Mouse (Mus musculus) myocyte (in vitro differentiated cells): ENCODE measurements around the gene Ccni. TPM values are rescaled to one million over a fixed set of nuclear protein-coding genes. Genes with fewer than 3 reads are reported as not detected.

Source experiments
- H3K27me3 ChIP-seq: one replicate; pipeline ENCODE4 v1.6.1; 2011; ENCODE audit not compliant: control insufficient read depth, insufficient read depth, insufficient read length
- H3K36me3 ChIP-seq: one replicate; pipeline ENCODE4 v1.6.1; 2011; ENCODE audit not compliant: control insufficient read depth, insufficient read depth
- H3K4me2 ChIP-seq: one replicate; pipeline ENCODE4 v1.6.1; 2011; ENCODE audit warnings: low read depth, control low read depth
- H3K4me3 ChIP-seq: one replicate; pipeline ENCODE4 v1.5.1; 2011; ENCODE audit warnings: mild to moderate bottlenecking, control low read depth, moderate library complexity
- H3K79me2 ChIP-seq: one replicate; pipeline ENCODE4 v1.6.1; 2011; ENCODE audit not compliant: control insufficient read depth, insufficient read depth
- H3ac ChIP-seq: one replicate; pipeline ENCODE4 v1.6.1; 2011; ENCODE audit not compliant: control insufficient read depth, insufficient read length
- CEBPB ChIP-seq: IDR thresholded peaks from 2 replicates; pipeline ENCODE4 v1.6.1; 2011; ENCODE audit warnings: mild to moderate bottlenecking, moderate library complexity; ENCODE audit not compliant: poor library complexity, insufficient read depth, severe bottlenecking
- E2F4 ChIP-seq: IDR thresholded peaks from one replicate; pipeline ENCODE4 v1.6.1; 2011; ENCODE audit warnings: mild to moderate bottlenecking, control low read depth, moderate library complexity; ENCODE audit not compliant: insufficient read depth
- MAX ChIP-seq: IDR thresholded peaks from one replicate; pipeline ENCODE4 v1.6.1; 2011; ENCODE audit warnings: low read depth, mild to moderate bottlenecking, control low read depth
- MYOD1 ChIP-seq, 3 experiments: IDR thresholded peaks; one replicate each; pipeline ENCODE4 v1.6.1; 2011; ENCODE audit warnings: control low read depth in 2 of 3, low read depth in 2 of 3, mild to moderate bottlenecking in 2 of 3, moderate library complexity in 1 of 3; ENCODE audit not compliant: insufficient read length in 2 of 3, control insufficient read depth in 1 of 3
- MYOG ChIP-seq, 3 experiments: IDR thresholded peaks; one replicate each; pipeline ENCODE4 v1.6.1; 2011; ENCODE audit warnings: control low read depth in 2 of 3, low read depth in 2 of 3, mild to moderate bottlenecking in 2 of 3; ENCODE audit not compliant: insufficient read length in 2 of 3, control insufficient read depth in 1 of 3, insufficient read depth in 1 of 3
- POLR2A ChIP-seq: IDR thresholded peaks from one replicate; pipeline ENCODE4 v1.6.1; 2011; ENCODE audit warnings: low read depth, mild to moderate bottlenecking, control low read depth, moderate library complexity; ENCODE audit not compliant: insufficient read length
- POLR2AphosphoS2 ChIP-seq: IDR thresholded peaks from one replicate; pipeline ENCODE4 v1.6.1; 2011; ENCODE audit warnings: low read depth, control low read depth; ENCODE audit not compliant: insufficient read length
- REST ChIP-seq: IDR thresholded peaks from one replicate; pipeline ENCODE4 v1.6.1; 2011; ENCODE audit warnings: mild to moderate bottlenecking, control low read depth, moderate library complexity; ENCODE audit not compliant: insufficient read depth, insufficient read length
- SRF ChIP-seq: IDR thresholded peaks from one replicate; pipeline ENCODE4 v1.6.1; 2011; ENCODE audit warnings: low read depth; ENCODE audit not compliant: control insufficient read depth, insufficient read length
- TCF12 ChIP-seq: IDR thresholded peaks from one replicate; pipeline ENCODE4 v1.6.1; 2011; ENCODE audit warnings: mild to moderate bottlenecking, control low read depth; ENCODE audit not compliant: poor library complexity, insufficient read depth, severe bottlenecking
- TCF3 ChIP-seq: IDR thresholded peaks from one replicate; pipeline ENCODE4 v1.6.1; 2011; ENCODE audit warnings: low read depth, control low read depth; ENCODE audit not compliant: insufficient read length
- USF1 ChIP-seq: IDR thresholded peaks from one replicate; pipeline ENCODE4 v1.6.1; 2011; ENCODE audit warnings: low read depth, mild to moderate bottlenecking, control low read depth, moderate library complexity
- polyA plus RNA-seq: library from polyadenylated mRNA; unstranded; fragments of >200 nt; fragmentation: generic; extraction: Trizol; gene quantifications from one replicate; pipeline ENCODE4 v1.2.1, GENCODE M21; 2012; ENCODE audit warnings: missing spikeins

Gene Ccni
- polyA plus RNA-seq, 1 experiment = 132 TPM

DNA sequence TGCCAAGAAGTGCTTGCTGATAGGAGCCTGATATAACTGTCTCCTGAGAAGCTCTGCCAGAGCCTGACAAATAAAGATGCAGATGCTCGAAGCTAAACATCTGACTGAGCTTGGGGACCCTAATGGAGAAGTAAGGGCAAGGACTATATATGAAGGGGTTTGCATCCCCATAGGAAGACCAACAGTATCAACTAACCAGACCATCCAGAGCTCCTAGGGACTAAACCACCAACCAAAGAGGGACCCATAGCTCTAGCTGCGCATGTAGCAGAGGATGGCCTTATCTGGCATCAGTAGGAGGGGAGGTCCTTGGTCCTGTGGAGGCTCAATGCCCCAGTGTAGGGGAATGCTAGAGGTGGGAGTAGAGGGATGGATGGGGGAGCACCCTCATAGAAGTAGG, 18.3 kb upstream of the Ccni start:
- Histone ChIP-seq H3K4me3 (no peak overlapping the region), H3K4me2 (no peak overlapping the region), H3ac (no peak overlapping the region), H3K27me3 (peaks cover 36% of the 10 kb centered on the region), H3K36me3 (no peaks in the 10 kb centered on the region), H3K79me2 (no peaks in the 10 kb centered on the region)
- TF ChIP-seq REST (no peak), TCF3 (no peak), POLR2AphosphoS2 (no peak), POLR2A (no peak)

DNA sequence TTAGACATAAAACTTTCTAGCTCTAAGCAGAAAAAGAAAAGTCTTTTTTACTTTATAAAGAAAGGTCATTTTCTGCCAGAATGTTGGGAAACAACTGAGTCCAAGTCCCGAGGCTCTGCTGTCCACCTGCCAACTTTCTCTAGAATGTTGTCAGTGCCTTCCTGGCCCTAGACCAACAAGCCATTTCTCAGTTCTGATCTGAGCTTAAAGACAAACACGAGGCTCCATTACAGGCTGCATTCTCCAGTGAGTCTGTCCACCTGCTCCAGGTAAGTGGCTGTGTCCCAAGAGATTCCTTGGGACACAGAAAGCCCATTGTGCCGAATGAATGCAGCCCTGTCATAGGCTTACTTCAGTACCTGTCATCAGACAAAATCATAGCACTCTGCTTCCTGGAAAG, 15.4 kb upstream of the Ccni start:
- no peaks in the 10 kb centered on the region for H3K36me3 ChIP-seq
- H3K27me3 ChIP-seq = peaks cover 28% of the 10 kb centered on the region
- no peaks in the 10 kb centered on the region for H3K79me2 ChIP-seq
- no peak for TF ChIP-seq SRF
- no peak for TF ChIP-seq POLR2A
- TF ChIP-seq MYOG (IDR thresholded peaks at IDR 0.05; ENCODE audit: control insufficient read depth in 1 of 3, insufficient read depth in 1 of 3, insufficient read length in 2 of 3, low read depth in 2 of 3) = no peak
- TF ChIP-seq CEBPB = no peak
- H3K4me3 ChIP-seq = no peak overlapping the region
- no peak overlapping the region for H3ac ChIP-seq
- no peak overlapping the region for H3K4me2 ChIP-seq

DNA sequence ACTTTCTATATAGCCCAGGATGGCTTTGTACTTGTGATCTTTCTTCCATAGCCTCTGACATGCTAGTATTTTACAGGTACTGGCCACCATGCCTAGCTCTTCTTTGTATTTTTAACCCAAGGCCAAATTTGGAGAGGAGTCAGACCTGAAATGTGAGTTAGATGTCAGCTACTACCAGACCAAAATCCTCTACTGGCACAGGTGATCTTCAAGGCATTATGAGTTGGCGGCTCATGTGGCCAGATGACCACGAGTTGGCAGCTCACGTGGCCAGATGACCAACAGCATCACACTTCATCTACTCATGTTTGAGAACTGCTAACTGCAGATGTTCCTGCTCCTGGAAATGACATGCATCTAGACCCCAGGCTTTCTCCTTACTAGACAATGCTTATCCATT, 12.1 kb upstream of the Ccni start:
- TF ChIP-seq POLR2AphosphoS2 (no peak), TCF3 (no peak), REST (no peak), CEBPB (no peak), SRF (no peak), MAX (no peak)
- Histone ChIP-seq H3K4me3 (no peak overlapping the region), H3K4me2 (no peak overlapping the region), H3K27me3 (peaks cover 18% of the 10 kb centered on the region), H3K79me2 (no peaks in the 10 kb centered on the region), H3ac (no peak overlapping the region), H3K36me3 (no peaks in the 10 kb centered on the region)

DNA sequence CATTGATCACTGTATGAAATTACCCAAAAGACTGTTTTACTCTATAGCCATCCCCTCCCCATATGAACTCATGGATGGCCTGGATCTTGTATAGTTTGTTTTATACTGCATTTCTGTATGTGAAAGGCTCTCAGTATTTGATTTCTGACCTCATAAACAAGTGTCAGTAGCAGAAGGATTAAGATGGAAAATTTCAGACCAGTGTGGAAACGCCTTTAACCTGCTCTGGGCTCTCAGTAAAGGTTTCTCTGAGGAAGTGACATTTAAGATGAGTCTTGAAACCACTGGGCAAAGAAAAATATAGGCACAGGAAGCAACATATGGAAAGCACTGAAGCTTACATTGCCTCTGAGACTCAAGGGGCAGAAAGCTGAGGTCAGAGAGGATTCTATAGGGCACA, 1.3 kb upstream of the Ccni start:
- Histone ChIP-seq H3ac (no peak overlapping the region), H3K27me3 (no peaks in the 10 kb centered on the region), H3K4me2 (peak overlapping the region; percentile 94), H3K79me2 (peaks cover 32% of the 10 kb centered on the region), H3K36me3 (no peaks in the 10 kb centered on the region), H3K4me3 (peak overlapping the region; percentile 67)
- TF ChIP-seq TCF12 (no peak), MYOD1 (IDR thresholded peaks at IDR 0.05; ENCODE audit: control insufficient read depth in 1 of 3, insufficient read length in 2 of 3, low read depth in 2 of 3) (no peak), MYOG (IDR thresholded peaks at IDR 0.05; ENCODE audit: control insufficient read depth in 1 of 3, insufficient read depth in 1 of 3, insufficient read length in 2 of 3, low read depth in 2 of 3) (no peak), USF1 (no peak), MAX (no peak), POLR2A (no peak)

DNA sequence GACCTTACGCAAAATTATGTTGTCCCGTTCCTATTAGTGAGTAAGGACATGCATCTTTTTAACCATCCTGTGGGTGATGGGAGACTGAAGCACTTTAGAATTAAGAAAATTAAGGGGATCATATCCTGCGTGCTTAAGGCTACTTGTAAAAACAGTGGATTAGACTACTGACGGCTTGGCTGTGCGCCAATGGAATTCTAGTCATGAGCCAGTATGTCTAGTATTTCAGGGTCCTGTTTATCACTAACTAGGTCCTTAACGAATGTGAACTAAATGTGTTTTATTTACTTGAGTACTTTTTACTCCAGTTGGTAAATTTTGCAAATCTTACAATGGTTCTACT, 682 bp upstream of the Ccni start:
- no peaks in the 10 kb centered on the region for H3K27me3 ChIP-seq
- H3K79me2 ChIP-seq = peaks cover 32% of the 10 kb centered on the region
- peak overlapping the region; percentile 99 for H3ac ChIP-seq
- H3K36me3 ChIP-seq = no peaks in the 10 kb centered on the region
- peak overlapping the region; percentile 94 for H3K4me2 ChIP-seq
- TF ChIP-seq MYOG (IDR thresholded peaks at IDR 0.05; ENCODE audit: control insufficient read depth in 1 of 3, insufficient read depth in 1 of 3, insufficient read length in 2 of 3, low read depth in 2 of 3) = no peak
- TF ChIP-seq MAX = no peak
- no peak for TF ChIP-seq TCF3
- TF ChIP-seq CEBPB = no peak
- no peak for TF ChIP-seq USF1
- no peak for TF ChIP-seq E2F4
- TF ChIP-seq MYOD1 (IDR thresholded peaks at IDR 0.05; ENCODE audit: control insufficient read depth in 1 of 3, insufficient read length in 2 of 3, low read depth in 2 of 3) = no peak
- peak overlapping the region; percentile 67 for H3K4me3 ChIP-seq

DNA sequence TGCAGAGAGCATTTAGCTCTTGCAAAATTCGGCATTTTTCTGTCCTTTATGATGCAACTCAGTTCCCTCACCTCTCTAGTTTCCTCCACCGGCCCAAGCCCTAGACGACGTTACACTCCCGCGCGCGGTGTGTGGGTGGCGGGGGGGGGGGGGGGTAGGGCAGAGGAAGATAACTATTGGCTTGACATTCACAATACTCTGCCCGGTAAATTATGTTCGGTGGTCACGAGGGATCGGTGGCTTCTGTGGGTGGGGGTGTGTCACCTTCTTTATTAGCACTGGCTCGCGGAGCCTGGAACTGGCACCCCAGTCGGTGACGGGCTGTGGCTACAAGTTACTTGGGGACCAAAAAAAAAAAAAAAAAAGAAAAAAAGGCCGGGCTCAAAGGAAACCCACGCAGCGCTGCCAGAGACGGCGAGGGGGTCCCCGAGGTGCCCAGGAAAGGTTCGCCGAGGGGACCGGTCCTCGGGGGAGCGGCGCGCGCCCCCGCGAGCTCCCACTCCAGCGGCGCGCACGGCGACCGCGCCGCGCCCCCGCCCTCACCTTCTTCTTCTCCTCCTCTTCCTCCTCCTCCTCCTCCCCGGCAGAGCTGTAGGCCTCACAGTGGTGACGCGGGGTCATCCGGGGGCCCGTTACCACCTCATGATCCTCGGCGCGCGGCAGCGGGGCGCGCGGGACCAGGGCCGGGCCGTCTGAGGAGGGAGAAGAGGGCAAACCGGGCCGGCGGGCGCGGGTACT, 755 bp downstream of the Ccni start:
- Histone ChIP-seq H3K4me3 (peak overlapping the region; percentile 67), H3K36me3 (peaks cover 6% of the 10 kb centered on the region), H3ac (peak overlapping the region; percentile 99), H3K79me2 (peaks cover 39% of the 10 kb centered on the region), H3K4me2 (peak overlapping the region; percentile 82), H3K27me3 (no peaks in the 10 kb centered on the region)
- TF ChIP-seq USF1 (no peak), CEBPB (0 out of 2 replicates have a peak, but pooled peaks have one; percentile 21)
